ENCODE assay signal across 11 mouse cellular contexts in genomic region chr9:86683713-86684209, GRCm38 (mm10). TPM values are rescaled to one million over a fixed set of nuclear protein-coding genes. Genes with fewer than 3 reads are reported as not detected.
DNase-seq lines count a peak whose midpoint lies in the region; ATAC-seq and TF ChIP-seq lines count a peak whose summit lies in the region.
"Had no signal": no experiment of that assay in that cellular context is flagged by ENCODE, and none has a peak within 500 bp of the region (broad histone marks: within the 10 kb centered on the region; RNA-seq: fewer than 3 reads in every experiment).

No protein-coding gene starts in this region.

- no peak for TF ChIP-seq CTCF in layer of hippocampus, adult 2 months (conservative IDR thresholded peaks at IDR 0.05)

- peaks cover 4% of the 10 kb centered on the region; the same call in 1 of the 2 replicates for H3K4me1 ChIP-seq in hindbrain, embryonic 16.5 days (ENCODE audit: control insufficient read depth, insufficient read depth, low read depth, low read length)
- peaks cover 10% of the 10 kb centered on the region for H3K4me1 ChIP-seq in limb, embryonic 10.5 days

- H3K9me3 ChIP-seq in hindbrain, embryonic 16.5 days (ENCODE audit: control insufficient read depth, low read length): no peaks in the 10 kb centered on the region
- H3K9me3 ChIP-seq in limb, embryonic 10.5 days (replicated peaks): no peaks in the 10 kb centered on the region

- ATAC-seq in hindbrain, embryonic 16.5 days: 0 out of 2 replicates have a peak, but pooled peaks have one; percentile 29
- ATAC-seq: activated CD4-positive, CD25-positive, alpha-beta regulatory T cell, adult 4 months had no signal

- 72% methylated on average over 8 of the region's 8 CpGs for whole genome bisulfite sequencing in hindbrain, embryonic 16.5 days
- 70% methylated on average over 8 of the region's 8 CpGs for WGBS in limb, embryonic 10.5 days

- H3K27me3 ChIP-seq in hindbrain, embryonic 16.5 days (replicated peaks; ENCODE audit: control insufficient read depth, insufficient read depth, low read length): no peaks in the 10 kb centered on the region
- no peaks in the 10 kb centered on the region for H3K27me3 ChIP-seq in limb, embryonic 10.5 days (ENCODE audit: low read depth, poor library complexity, severe bottlenecking)

- no peak overlapping the region for H3K9ac ChIP-seq in hindbrain, embryonic 16.5 days (ENCODE audit: low read depth, low read length)

- peak; percentile 49 for DNase-seq in embryo, embryonic 10 days (ENCODE audit: low spot score)
- DNase-seq in embryo, embryonic 9.5 days (ENCODE audit: extremely low spot score): no peak
- no peak for DNase-seq in layer of hippocampus, adult 2 months (ENCODE audit: low spot score in 2 of 2)
- DNase-seq in layer of hippocampus, postnatal 10 days (ENCODE audit: low spot score in 2 of 2): no peak
- no peak for DNase-seq in limb, embryonic 10.5 days (ENCODE audit: low spot score)
- no peak for DNase-seq in left cerebral cortex, adult 8-10 months (ENCODE audit: low spot score in 2 of 2)
- DNase-seq in frontal cortex, postnatal 36 days (ENCODE audit: low spot score in 2 of 2): no peak
- DNase-seq: cerebellum, postnatal 36 days; lung, postnatal 36 days had no signal

- no peaks in the 10 kb centered on the region for H3K36me3 ChIP-seq in hindbrain, embryonic 16.5 days (ENCODE audit: control insufficient read depth, insufficient read depth, low read length)
- no peaks in the 10 kb centered on the region for H3K36me3 ChIP-seq in limb, embryonic 10.5 days

- no peak overlapping the region for H3K4me3 ChIP-seq in layer of hippocampus, adult 2 months
- H3K4me3 ChIP-seq in hindbrain, embryonic 16.5 days (ENCODE audit: low read length): no peak overlapping the region
- no peak overlapping the region for H3K4me3 ChIP-seq in limb, embryonic 10.5 days

- H3K4me2 ChIP-seq in hindbrain, embryonic 16.5 days (ENCODE audit: low read length): no peak overlapping the region

- H3K27ac ChIP-seq in layer of hippocampus, adult 2 months: peak overlapping the region; percentile 2; the same call in 1 of the 2 replicates
- H3K27ac ChIP-seq in hindbrain, embryonic 16.5 days (ENCODE audit: low read depth, low read length): no peak overlapping the region
- peak overlapping the region; percentile 63; the same call in 1 of the 2 replicates for H3K27ac ChIP-seq in limb, embryonic 10.5 days

RNA-seq across cellular contexts. Expression of gene Me1, which starts 12.0 kb away (rescaled TPM):
- total RNA-seq in layer of hippocampus, adult 2 months (2021): 10 to 100 TPM; 63.2 to 63.9 TPM
- total RNA-seq in layer of hippocampus, postnatal 10 days (2021): 10 to 100 TPM; 95.4 to 98.5 TPM
- 40.8 and 55.5 TPM in 2 replicates for polyA plus RNA-seq in hindbrain, embryonic 16.5 days (2015; fragmentation: Nextera tagmentation; extraction: Ambion mirVana)
- 6.2 and 9.4 TPM in 2 replicates for polyA plus RNA-seq in limb, embryonic 10.5 days (2016; fragmentation: Nextera tagmentation; extraction: Ambion mirVana)
- 10 to 100 TPM; 50.5 to 62.9 (median 52.2) TPM for total RNA-seq in left cerebral cortex, adult 8-10 months (2022)
- polyA plus RNA-seq: activated CD4-positive, CD25-positive, alpha-beta regulatory T cell, adult 4 months had no signal

RNA-seq across cellular contexts. Expression of gene Prss35, which starts 59.7 kb away (rescaled TPM):
- 1 to 10 TPM; 5.3 to 5.9 TPM for total RNA-seq in layer of hippocampus, adult 2 months (2021)
- total RNA-seq in layer of hippocampus, postnatal 10 days (2021): 10 to 100 TPM; 23.3 to 24.7 TPM
- 8.4 and 9.3 TPM in 2 replicates for polyA plus RNA-seq in hindbrain, embryonic 16.5 days (2015; fragmentation: Nextera tagmentation; extraction: Ambion mirVana)
- polyA plus RNA-seq in limb, embryonic 10.5 days (2016; fragmentation: Nextera tagmentation; extraction: Ambion mirVana): 1.8 and 2.3 TPM in 2 replicates
- total RNA-seq in left cerebral cortex, adult 8-10 months (2022): 1 to 10 TPM; 2.0 to 2.7 (median 2.3) TPM
- polyA plus RNA-seq: activated CD4-positive, CD25-positive, alpha-beta regulatory T cell, adult 4 months had no signal
